Mouse (Mus musculus): ENCODE data around the gene Myh6.
"Not testable (repeated sequence)": the region's sequence is repeated elsewhere in the genome, so short reads cannot be mapped to it uniquely, and the experiment has no call there.

The Myh6 gene

DNA sequence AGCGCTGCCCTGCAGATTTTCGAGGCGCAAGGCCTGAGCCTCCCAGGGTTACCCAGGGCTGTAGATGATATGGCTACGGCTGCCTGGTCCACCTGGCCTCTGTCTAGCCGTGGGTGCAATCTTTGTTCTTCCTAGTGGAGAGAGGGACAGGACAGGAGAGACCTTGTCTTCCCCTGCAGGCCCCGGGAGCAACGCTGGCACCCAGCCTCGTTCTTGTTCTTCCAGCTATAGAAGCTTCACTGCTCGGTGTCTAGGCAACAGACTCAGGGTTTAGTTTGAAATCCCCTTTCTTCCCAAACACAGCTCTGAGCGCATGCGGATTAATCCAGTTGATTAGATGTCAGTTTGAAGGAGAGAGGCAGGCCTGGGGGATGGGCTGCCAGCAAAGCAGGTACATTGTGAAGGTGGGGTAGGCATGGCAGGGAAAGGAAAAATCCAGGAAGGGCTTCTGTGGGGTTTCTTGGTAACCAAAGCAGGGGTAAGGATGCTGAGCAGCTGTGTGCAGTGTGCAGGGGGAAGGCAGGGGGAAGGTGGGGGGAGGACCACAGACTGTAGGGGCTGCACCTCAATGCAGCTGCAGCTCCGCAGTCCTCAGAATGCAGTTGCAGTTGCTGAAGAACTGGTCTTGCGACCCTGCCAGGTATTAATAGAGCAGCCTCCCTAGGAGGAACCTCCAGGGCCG is 28.9 kb upstream of the Myh6 start:
- in situ Hi-C loops (cut with MboI; ENCODE audit: low sequenced_read_pairs) = no loop called here

DNA sequence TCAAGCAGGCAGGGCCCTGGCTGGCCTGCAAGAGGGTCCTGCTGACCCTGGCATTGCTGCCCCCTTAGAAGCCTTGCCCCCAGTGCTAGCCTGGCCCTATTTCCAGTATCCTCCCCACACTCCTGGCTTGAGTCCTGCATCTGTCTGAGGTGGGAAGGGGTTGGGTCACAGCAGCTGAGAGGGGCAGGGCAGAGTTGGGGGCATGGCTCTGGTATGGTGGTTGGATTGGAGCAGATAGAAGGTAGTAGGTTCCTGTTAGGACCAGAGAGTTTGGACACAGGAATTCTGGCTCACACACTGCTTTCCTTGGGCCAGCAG is 28.1 kb upstream of the Myh6 start:
- in situ Hi-C loops (cut with MboI; ENCODE audit: low sequenced_read_pairs) = no loop called here

DNA sequence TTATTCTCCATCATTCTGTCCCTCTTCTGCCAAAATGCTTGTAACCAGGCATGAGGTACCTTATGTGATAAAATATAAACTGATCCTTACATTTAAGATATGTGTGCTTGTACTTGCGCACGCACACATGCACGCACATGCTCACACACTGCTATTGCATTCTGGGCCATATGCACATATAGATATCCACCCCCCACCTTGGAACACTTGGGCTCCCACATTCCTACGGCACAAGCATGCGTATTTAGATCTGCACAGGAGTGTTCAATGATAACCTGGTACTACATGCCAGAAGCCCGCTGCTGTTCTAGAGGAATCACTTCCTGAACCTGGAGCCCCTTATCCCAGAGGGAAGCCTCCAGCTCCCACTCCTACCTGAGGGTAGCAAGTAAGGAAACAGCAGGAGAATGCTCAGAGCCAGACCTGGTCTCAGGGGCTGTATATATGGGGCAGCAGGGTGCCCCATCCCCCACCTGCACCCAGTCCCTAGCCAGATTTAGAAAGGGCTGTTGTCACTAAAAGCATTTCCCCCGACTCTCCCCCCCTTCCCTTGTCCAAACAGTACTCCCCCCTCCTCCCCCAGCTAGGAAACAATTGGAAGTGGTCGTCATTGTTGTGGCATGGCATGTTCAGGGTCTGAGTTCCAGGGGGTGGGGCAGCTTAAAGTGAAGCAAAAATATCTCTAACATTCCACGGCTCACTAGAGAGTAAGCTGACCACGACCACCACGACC is 27.6 kb upstream of the Myh6 start, which contains the start of gene Myh7:
TSS of gene Myh7 (minus strand) at position 491 of the 733 bp plus-strand sequence.
- in situ Hi-C loops (cut with MboI; ENCODE audit: low sequenced_read_pairs) = no loop called here

DNA sequence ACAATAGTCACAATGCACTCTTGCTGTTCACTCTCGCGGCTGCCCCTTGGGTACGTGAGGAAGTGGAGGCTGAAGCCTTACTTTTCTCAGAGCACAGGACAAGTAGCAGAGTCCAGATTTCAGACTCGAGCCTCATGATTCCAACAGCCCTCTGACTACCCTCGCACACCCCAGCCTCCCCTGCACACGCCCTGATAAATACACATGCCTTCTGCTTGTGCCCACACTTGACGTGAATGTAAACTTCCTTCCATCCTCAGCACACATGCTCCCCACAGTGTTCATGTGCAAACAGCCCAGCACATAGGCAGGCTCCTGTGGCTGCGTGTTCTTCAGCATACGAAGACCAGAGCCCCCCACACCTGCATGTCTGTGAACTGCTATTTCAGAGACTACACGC is 26.9 kb upstream of the Myh6 start:
- in situ Hi-C loops (cut with MboI; ENCODE audit: low sequenced_read_pairs) = no loop called here

DNA sequence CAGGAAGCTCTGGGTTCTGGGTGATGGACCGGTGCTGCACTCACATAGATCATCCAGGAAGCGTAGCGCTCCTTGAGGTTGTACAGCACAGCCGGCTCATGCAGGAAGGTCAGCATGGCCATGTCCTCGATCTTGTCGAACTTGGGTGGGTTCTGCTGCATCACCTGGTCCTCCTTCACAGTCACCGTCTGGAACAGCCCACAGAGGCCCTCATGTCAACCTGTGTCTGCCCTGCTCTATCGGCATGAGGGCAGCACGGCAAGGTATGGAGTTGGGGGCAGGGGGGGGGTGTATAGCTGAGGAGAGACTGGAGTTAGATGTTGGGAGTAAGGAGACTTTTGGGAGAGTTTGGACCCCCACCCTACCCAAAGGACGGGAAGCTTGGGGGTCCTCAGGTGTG is 25.5 kb upstream of the Myh6 start:
- in situ Hi-C loops (cut with MboI; ENCODE audit: low sequenced_read_pairs) = no loop called here

DNA sequence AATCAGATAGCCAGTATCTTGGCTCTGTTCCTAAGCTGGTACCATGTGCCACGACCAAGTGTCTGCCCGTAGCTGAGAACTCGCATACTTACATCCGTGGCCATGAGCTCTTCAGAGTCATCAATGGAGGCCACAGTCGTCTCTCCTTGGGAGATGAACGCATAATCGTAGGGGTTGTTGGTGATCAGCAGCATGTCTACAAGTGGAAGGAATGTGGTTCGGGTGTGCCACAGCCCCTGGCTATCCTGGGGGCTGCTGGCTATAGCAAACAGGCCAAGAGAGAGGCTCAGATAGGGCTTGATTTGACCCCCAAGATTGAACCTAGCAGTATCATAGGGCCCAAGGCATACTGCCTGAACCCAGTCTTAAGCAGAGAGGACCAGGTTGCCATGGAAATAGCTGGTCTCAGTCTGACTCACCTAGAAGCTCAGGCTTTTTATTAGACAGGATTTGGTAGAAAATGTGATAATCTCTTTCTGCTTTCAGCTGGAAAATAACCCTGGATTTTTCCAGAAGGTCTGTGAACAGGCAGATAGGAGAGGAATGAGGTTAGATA is 23.2 kb upstream of the Myh6 start:
- in situ Hi-C loops (cut with MboI; ENCODE audit: low sequenced_read_pairs) = no loop called here

DNA sequence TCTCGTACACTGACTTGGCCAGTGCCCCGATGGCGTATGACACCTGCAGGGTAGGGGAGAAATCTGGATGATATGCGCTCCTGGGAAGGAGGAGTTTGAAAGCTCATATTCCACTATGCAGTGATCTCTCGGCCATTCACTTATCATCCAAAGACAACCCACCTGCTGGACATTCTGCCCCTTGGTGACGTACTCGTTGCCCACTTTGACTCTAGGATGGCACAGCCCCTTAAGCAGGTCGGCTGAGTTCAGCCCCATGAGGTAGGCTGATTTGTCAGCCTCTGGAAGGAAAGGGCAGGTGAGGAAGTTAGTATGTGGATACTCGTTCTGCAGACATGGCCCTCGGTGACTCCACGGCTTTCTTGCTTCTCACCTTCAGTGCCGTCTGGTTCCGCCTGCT is 22.2 kb upstream of the Myh6 start:
- in situ Hi-C loops (cut with MboI; ENCODE audit: low sequenced_read_pairs) = no loop called here

DNA sequence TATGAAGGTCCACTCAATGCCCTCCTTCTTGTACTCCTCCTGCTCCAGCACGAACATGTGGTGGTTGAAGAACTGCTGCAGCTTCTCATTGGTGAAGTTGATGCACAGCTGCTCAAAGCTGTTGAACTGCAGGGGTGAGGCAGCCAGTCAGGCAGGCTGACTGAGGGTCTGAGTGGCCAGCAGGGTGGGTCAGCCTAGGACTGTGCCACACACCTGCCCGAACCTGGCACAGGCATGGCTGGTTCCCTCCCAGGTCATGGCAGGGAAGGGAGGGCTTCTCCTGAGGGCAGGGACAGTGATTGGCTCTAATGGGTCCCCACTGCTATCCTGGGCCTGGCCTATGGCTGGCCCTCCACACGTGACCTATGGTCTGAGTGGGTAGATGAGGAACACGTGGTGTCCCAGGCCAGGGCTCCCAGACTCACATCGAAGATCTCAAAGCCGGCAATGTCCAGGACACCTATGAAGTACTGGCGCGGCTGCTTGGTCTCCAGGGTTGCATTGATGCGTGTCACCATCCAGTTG is 21.7 kb upstream of the Myh6 start:
- in situ Hi-C loops (cut with MboI; ENCODE audit: low sequenced_read_pairs) = not testable (repeated sequence)

DNA sequence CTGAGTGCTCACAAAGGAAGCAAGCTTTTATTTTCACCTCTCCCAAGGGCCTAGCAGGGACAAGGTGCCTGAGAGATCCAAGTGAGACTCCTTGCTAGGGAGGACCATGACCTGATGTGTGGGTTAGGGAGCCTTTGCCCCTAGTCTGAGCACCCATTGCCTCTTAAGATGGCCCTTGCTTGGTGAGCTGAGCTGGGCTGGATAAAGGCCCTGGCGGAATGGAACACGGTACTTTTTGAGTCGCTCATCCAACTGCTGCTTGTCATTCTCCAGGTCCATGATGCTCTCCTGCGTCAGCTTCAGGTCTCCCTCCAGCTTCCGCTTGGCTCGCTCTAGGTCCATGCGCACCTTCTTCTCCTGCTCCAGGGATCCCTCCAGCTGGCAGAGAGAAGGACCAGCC is 15.2 kb upstream of the Myh6 start:
- in situ Hi-C loops (cut with MboI; ENCODE audit: low sequenced_read_pairs) = no loop called here

DNA sequence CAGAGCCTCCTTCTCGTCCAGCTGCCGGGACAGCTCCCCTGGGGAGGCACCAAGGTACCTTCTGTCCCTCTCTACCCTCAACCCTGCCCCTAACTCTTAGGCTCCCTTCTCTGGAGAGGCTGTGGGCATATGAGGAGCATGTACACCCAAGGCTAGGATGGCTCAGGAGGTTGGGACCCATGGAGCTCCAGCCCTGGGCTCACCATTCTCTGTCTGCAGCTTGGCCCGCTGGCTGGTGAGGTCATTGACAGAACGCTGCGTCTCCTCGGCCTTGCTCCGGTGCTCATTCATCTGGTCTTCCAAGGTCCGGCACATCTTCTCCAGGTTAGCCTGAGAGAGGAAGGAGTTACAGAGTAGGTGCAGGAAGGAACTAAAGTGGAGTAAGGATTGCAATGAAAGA is 11.9 kb upstream of the Myh6 start:
- in situ Hi-C loops (cut with MboI; ENCODE audit: low sequenced_read_pairs) = no loop called here

DNA sequence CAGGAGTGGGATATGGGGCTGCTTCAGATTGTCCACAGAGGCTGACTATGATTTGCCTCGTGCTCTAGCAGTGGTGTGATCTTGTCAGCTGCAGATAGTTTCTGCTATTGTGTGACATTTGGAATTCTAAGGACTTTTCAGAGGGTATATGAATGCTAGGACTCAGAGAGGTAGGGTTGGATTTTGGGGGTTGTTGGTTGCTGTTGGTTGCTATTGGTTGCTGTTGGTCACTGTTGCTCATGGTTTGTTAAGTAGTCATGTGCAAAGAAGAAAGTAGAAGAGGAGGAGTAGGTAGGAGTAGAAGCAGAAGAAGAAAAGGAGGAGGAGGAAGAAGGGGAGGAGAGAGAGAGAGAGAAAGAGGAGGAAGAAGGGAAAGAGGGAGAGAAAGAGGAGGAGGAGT is 9.9 kb upstream of the Myh6 start, which contains the start of gene Gm17428:
TSS of gene Gm17428 (plus strand) at position 301 of the 400 bp plus-strand sequence.
- in situ Hi-C loops (cut with MboI; ENCODE audit: low sequenced_read_pairs) = no loop called here

DNA sequence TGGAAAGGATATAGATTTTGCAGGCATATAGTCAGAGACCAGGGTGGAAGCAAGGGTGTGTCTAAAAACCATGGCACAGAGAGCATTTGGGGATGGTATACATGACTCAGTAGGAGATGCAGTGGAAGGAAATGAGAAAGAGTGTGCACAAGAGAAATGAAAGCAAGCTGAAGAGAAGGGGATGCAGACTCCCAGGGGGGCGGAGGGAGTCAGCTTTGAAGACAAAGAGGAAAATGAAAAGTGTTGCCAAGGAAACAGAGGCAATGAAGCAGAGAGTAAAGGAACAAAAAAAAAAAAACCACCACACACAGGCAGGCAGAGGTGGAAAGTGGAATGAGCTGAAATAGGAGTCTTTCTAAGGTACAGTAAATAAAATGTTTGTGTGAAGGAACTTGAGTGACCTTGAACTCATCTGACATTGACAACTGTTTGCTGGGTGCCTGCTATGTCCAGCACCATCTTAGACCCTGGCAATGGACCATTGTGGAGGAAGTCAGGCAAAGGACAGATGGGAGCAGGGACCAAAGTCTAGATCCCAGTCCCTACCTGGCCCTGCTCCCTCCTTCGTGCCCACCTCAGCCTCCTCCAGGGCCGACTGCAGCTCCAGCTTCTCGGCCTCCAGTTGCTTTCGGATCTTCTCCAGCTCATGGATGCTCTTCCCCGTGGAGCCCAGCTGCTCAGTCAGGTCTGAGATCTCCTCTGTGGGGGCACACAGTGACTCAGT is 7.5 kb upstream of the Myh6 start:
- in situ Hi-C loops (cut with MboI; ENCODE audit: low sequenced_read_pairs) = no loop called here

DNA sequence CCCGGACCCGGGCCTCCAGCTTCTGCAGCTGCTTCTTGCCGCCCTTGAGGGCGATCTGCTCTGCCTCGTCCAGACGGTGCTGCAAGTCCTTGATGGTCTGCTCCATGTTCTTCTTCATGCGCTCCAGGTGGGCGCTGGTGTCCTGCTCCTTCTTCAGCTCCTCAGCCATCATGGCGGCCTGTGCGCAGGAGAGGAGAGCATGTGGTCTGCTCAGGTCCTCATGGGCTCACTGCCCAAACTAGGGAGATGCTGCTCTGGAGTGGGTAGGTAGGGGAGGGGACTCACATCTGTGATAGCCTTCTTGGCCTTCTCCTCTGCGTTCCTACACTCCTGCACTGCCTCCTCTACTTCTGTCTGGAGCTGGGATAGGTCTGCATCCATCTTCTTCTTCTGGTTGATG is 6.1 kb upstream of the Myh6 start:
- in situ Hi-C loops (cut with MboI; ENCODE audit: low sequenced_read_pairs) = not testable (repeated sequence)

DNA sequence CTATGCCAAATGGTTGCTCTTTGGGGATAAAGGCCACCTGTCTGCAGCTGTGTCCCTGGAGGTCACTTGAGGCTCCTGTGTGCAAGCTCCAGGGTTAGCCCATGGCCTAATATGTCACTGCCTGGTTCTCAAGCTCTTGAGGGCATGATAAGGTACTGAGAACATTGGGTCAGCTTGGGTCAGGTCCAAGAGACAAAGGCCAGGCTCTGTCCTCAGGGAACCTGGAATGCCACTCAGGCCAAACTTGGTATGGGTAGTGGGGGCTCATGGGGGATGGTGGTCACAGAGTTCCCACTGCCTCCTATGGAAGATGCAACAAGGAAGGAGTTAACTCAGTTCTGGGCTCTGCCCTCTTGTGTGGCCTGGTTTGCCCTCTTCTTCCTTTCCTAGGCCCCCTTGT is 1.6 kb upstream of the Myh6 start:
- in situ Hi-C loops (cut with MboI; ENCODE audit: low sequenced_read_pairs) = no loop called here

DNA sequence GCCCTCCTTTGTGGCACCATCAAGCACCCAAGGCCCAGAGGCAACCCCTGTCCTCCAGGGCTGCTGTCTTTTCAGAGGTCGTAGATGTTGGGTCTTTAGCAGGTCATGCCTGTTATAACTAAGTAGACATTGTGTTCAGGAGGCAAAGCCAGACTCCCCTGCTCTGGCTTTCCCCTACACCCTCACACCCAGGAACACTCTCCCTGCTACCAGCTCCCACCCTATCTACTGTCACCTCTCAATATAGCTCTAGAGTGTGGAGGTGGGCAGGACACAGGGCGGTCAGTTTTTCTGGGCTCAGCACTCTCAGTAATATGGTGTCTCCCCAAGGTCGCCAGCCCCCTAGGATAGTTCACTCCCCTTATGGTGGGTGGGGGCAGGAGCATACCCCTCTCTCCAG is 1.1 kb upstream of the Myh6 start:
- in situ Hi-C loops (cut with MboI; ENCODE audit: low sequenced_read_pairs) = no loop called here

DNA sequence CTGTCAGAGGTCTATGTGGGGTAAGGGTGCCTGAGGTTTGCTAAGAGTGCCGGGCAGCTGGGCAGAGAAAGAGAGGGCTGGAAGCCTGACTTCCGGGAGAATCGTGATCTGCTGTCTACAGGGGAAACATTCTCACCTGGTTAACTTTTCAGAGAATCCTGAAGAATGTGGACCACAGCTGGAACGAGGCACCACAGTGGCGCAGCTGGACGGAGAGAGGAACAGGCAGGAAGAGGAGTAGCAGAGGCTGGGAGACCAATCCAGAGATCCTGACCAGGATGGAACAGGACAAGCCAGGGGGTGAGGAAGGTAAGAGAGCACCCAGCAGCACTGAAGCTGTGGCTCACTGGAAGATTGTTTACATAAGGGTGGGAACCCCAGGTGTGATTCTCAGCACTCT is 1.1 kb downstream of the Myh6 start:
- in situ Hi-C loops (cut with MboI; ENCODE audit: low sequenced_read_pairs) = no loop called here

DNA sequence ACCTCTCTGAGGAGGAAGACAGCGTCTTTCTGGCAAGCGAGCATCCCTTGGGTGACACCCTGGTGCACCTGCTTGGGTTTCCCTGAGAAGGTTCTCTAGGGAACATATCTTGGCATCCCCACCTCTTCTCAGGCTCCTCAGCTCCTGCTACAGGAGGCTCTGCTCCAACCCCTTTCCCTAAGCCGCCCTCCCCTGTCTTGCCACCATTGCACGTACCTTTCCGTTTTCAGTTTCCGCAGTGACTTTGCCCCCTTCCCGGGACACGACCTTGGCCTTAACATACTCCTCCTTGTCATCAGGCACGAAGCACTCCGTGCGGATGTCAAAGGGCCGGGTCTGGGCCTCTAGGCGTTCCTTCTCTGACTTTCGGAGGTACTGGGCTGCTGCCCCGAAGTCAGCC is 1.7 kb downstream of the Myh6 start:
- in situ Hi-C loops (cut with MboI; ENCODE audit: low sequenced_read_pairs) = no loop called here

DNA sequence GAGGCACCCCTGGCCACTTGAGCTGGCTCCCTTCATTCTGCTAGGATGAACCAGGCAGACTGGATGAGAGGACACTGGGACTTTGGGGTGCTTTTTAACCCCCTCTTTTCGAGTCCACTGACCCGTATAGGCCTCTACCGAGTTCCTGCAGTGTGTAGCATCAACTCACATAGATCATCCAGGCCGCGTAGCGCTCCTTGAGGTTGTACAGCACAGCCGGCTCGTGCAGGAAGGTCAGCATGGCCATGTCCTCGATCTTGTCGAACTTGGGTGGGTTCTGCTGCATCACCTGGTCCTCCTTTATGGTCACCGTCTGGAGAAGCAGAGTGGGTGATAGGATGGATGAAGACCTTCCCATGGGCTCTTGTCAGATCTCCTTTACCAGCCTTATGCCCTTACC is 3.0 kb downstream of the Myh6 start:
- in situ Hi-C loops (cut with MboI; ENCODE audit: low sequenced_read_pairs) = no loop called here

DNA sequence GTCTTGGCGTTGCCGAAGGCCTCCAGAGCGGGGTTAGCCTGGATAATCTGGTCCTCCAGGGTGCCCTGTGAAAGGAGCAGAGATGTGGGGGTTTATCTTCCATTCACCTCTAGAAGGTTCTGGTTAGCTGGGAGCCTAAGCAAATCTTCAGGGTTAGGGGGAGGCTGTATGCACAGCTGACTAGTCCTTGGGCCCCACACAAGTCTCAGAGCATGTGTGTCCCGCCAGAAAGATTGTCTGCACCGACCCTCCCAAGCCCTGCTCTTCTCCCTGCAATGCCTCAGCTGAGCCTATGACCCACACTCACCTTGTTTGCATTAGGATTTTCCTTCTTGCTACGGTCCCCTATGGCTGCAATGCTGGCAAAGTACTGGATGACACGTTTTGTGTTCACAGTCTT is 4.0 kb downstream of the Myh6 start:
- in situ Hi-C loops (cut with MboI; ENCODE audit: low sequenced_read_pairs) = no loop called here

DNA sequence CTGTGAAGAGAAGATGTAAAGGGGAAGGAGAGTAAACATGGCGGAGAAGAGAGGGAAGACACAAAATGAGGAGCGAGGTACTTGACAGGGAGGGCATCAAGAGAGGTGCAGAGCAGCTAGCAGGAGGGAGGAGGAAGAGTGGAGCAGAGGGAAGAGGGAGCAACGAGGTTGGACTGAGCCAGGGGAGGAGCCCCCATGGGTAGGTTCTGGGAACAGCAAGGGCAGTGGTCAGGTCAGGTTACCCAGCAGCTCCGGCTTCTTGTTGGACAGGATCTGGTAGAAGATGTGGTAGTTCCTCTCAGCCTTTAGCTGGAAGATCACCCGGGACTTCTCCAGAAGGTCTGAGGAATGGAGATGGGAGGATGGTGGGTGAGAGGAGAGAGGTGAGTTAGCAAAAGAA is 5.2 kb downstream of the Myh6 start:
- in situ Hi-C loops (cut with MboI; ENCODE audit: low sequenced_read_pairs) = no loop called here

DNA sequence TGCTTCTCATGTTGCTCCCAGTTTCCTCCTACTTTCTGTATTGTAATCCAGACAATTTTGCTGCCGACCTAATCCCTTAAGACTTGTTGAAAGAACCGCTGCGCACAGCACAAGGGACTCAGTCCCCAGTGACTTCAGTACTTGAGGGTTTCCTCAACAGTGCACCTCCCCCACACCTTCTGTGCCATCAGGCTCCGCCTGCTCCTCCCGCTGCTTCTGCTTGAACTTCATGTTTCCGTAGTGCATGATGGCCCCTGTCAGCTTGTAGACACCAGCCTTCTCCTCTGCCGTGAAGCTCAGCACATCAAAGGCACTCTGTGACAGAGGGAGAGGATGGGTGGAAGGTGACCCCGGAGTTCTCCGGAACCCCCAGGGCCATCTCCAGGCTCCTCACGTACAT is 6.0 kb downstream of the Myh6 start:
- in situ Hi-C loops (cut with MboI; ENCODE audit: low sequenced_read_pairs) = no loop called here
